Mouse (Mus musculus) limb, embryonic 12.5 days (tissue): ENCODE results near the gene Gm20458. TPM values are rescaled to one million over a fixed set of nuclear protein-coding genes. Genes with fewer than 3 reads are reported as not detected.

Source experiments
- polyA plus RNA-seq: library from polyadenylated mRNA; unstranded; fragments of >200 nt; fragmentation: Nextera tagmentation; extraction: Ambion mirVana; gene quantifications from 2 replicates; pipeline ENCODE4 v1.2.1, GENCODE M21; 2016

The Gm20458 gene
- polyA plus RNA-seq, 1 experiment from 2014 or later, result 2.3 TPM

Other genes with a start within 250 kb of the Gm20458 start
- gene Wfdc15b, start 239.3 kb upstream of the Gm20458 start, polyA plus RNA-seq, result not detected in 2 replicates
- not detected in 2 replicates for gene Svs2, start 222.5 kb upstream of the Gm20458 start, polyA plus RNA-seq
- gene Svs3b, start 204.3 kb upstream of the Gm20458 start, polyA plus RNA-seq, result not detected in 2 replicates
- gene Svs4, start 182.5 kb upstream of the Gm20458 start, polyA plus RNA-seq, result not detected in 2 replicates
- not detected in 2 replicates for gene Svs3a, start 171.7 kb upstream of the Gm20458 start, polyA plus RNA-seq
- not detected in 2 replicates for gene Svs6, start 144.2 kb upstream of the Gm20458 start, polyA plus RNA-seq
- gene Svs5, start 128.2 kb upstream of the Gm20458 start, polyA plus RNA-seq, result not detected in 2 replicates
- gene Slpi, start 71.9 kb upstream of the Gm20458 start, polyA plus RNA-seq, result 1.2 and 2.5 TPM in 2 replicates
- 0.40 and 0.55 TPM in 2 replicates for gene Rbpjl, start 57.8 kb upstream of the Gm20458 start, polyA plus RNA-seq
- gene Matn4, start 55.8 kb upstream of the Gm20458 start, polyA plus RNA-seq, result 50.5 and 78.0 TPM in 2 replicates
- 34.3 and 36.5 TPM in 2 replicates for gene Sdc4, start 17.1 kb upstream of the Gm20458 start, polyA plus RNA-seq
- gene Sys1, start 4.0 kb upstream of the Gm20458 start, polyA plus RNA-seq, result 55.2 and 59.2 TPM in 2 replicates
- not detected in 2 replicates for gene Trp53tg5, start 12.8 kb downstream of the Gm20458 start, polyA plus RNA-seq
- 1.2 and 1.7 TPM in 2 replicates for gene Dbndd2, start 25.1 kb downstream of the Gm20458 start, polyA plus RNA-seq
- gene Pigt, start 36.6 kb downstream of the Gm20458 start, polyA plus RNA-seq, result 24.9 and 32.7 TPM in 2 replicates
- gene Wfdc2, start 101.4 kb downstream of the Gm20458 start, polyA plus RNA-seq, result 36.2 and 39.6 TPM in 2 replicates
- not detected in 2 replicates for gene Spint3, start 112.5 kb downstream of the Gm20458 start, polyA plus RNA-seq
- 0.28 TPM in 1 of 2 replicates, not detected in the other for gene Wfdc6a, start 124.5 kb downstream of the Gm20458 start, polyA plus RNA-seq
- gene Eppin, start 132.6 kb downstream of the Gm20458 start, polyA plus RNA-seq, result not detected in 2 replicates
- gene Wfdc6b, start 152.6 kb downstream of the Gm20458 start, polyA plus RNA-seq, result not detected in 2 replicates
- gene Wfdc8, start 152.7 kb downstream of the Gm20458 start, polyA plus RNA-seq, result not detected in 2 replicates
- gene Wfdc16, start 177.8 kb downstream of the Gm20458 start, polyA plus RNA-seq, result not detected in 2 replicates
- not detected in 2 replicates for gene Wfdc10, start 195.1 kb downstream of the Gm20458 start, polyA plus RNA-seq
- gene Wfdc9, start 195.6 kb downstream of the Gm20458 start, polyA plus RNA-seq, result not detected in 2 replicates
- gene Wfdc11, start 213.1 kb downstream of the Gm20458 start, polyA plus RNA-seq, result not detected in 2 replicates
- gene Wfdc13, start 224.1 kb downstream of the Gm20458 start, polyA plus RNA-seq, result not detected in 2 replicates
- gene Spint4, start 237.5 kb downstream of the Gm20458 start, polyA plus RNA-seq, result not detected in 2 replicates